Mouse (Mus musculus) G1E (cell line): Measurements from ENCODE around the gene Gm813.

ENCODE experiments used
- CTCF ChIP-seq: IDR thresholded peaks from 2 replicates; pipeline ENCODE4 v1.5.1; 2012; ENCODE audit warnings: low read depth, low read length, inconsistent platforms, mixed read lengths
- GATA1 ChIP-seq: IDR thresholded peaks from 2 replicates; pipeline ENCODE4 v1.6.1; 2012; ENCODE audit warnings: borderline replicate concordance, low read length, inconsistent platforms, mixed read lengths
- GATA2 ChIP-seq: IDR thresholded peaks from 2 replicates; pipeline ENCODE4 v1.6.1; 2012; ENCODE audit warnings: low read depth, low read length, inconsistent platforms, borderline replicate concordance
- POLR2AphosphoS5 ChIP-seq: IDR thresholded peaks from 2 replicates; pipeline ENCODE4 v1.6.1; 2012; ENCODE audit warnings: low read depth, low read length, inconsistent platforms; ENCODE audit not compliant: insufficient replicate concordance
- TAL1 ChIP-seq: conservative IDR thresholded peaks from 2 replicates; pipeline ENCODE4 v1.6.1; 2012; ENCODE audit warnings: low read depth, low read length, inconsistent platforms, mixed read lengths

GRCm38 (mm10) chr16:58635866-58636265 lies 19.1 kb upstream of the Gm813 start:
- TF ChIP-seq CTCF, result no peak
- TF ChIP-seq TAL1, result no peak
- TF ChIP-seq GATA1, result no peak
- TF ChIP-seq POLR2AphosphoS5, result no peak
- TF ChIP-seq GATA2, result no peak
